Mouse (Mus musculus) embryonic facial prominence, embryonic 13.5 days (tissue): ENCODE results near the gene Lrit3. TPM values are rescaled to one million over a fixed set of nuclear protein-coding genes. Genes with fewer than 3 reads are reported as not detected.
A peak's percentile ranks its signal among the peaks of the same experiment; 100 is the strongest.
"Not testable (repeated sequence)": the region's sequence is repeated elsewhere in the genome, so short reads cannot be mapped to it uniquely, and the experiment has no call there.

Source experiments
- ATAC-seq: fragments of 200-750 bp; cut with Nextera tagmentation; 2 replicates; pipeline ENCODE4 v1.8.0; 2017; ENCODE audit warnings: low read depth; ENCODE audit not compliant: insufficient number of reproducible peaks, insufficient read depth, low FRiP score, low TSS enrichment
- H3K27ac ChIP-seq: fragments of 300-500 bp; sonication (generic); 2 replicates; pipeline ENCODE4 v1.5.1; 2015; ENCODE audit warnings: moderate library complexity, mild to moderate bottlenecking, inconsistent platforms
- H3K27me3 ChIP-seq: fragments of 300-500 bp; sonication (generic); 2 replicates; pipeline ENCODE4 v1.6.1; 2015; ENCODE audit warnings: mild to moderate bottlenecking, inconsistent platforms
- H3K36me3 ChIP-seq: fragments of 300-500 bp; sonication (generic); 2 replicates; pipeline ENCODE4 v1.6.1; 2015; ENCODE audit warnings: mild to moderate bottlenecking, inconsistent platforms
- H3K4me1 ChIP-seq: fragments of 300-500 bp; sonication (generic); 2 replicates; pipeline ENCODE4 v1.6.1; 2015; ENCODE audit warnings: inconsistent platforms
- H3K4me2 ChIP-seq: fragments of 300-500 bp; sonication (generic); 2 replicates; pipeline ENCODE4 v1.6.1; 2015; ENCODE audit warnings: moderate library complexity, mild to moderate bottlenecking, inconsistent platforms
- H3K4me3 ChIP-seq: fragments of 300-500 bp; sonication (generic); 2 replicates; pipeline ENCODE4 v1.5.1; 2015; ENCODE audit warnings: mild to moderate bottlenecking, inconsistent platforms
- H3K9ac ChIP-seq: fragments of 300-500 bp; sonication (generic); 2 replicates; pipeline ENCODE4 v1.6.1; 2015; ENCODE audit warnings: mild to moderate bottlenecking, inconsistent platforms
- H3K9me3 ChIP-seq: fragments of 300-500 bp; sonication (generic); 2 replicates; pipeline ENCODE4 v1.6.1; 2016; ENCODE audit warnings: inconsistent platforms
- WGBS: fragments of 180-500 bp; shearing (Covaris S2); methylation state at CpG from one replicate; pipeline ENCODE4 v1.1.7; 2015; ENCODE audit warnings: mixed read lengths; 5-methylcytosine and 5-hydroxymethylcytosine counted together
- polyA plus RNA-seq: library from polyadenylated mRNA; unstranded; fragments of >200 nt; fragmentation: Nextera tagmentation; extraction: Ambion mirVana; gene quantifications from 2 replicates; pipeline ENCODE4 v1.2.1, GENCODE M21; 2015

The Lrit3 gene
- polyA plus RNA-seq, 1 experiment from 2014 or later: not detected

GRCm38 (mm10) chr3:129766971-129767794 is 36.6 kb downstream of the Lrit3 start:
- Histone ChIP-seq H3K27me3 (0 out of 2 replicates have a peak, but pooled peaks cover 3% of the 10 kb centered on the region), H3K36me3 (no peaks in the 10 kb centered on the region), H3K27ac (no peak overlapping the region), H3K4me1 (no peaks in the 10 kb centered on the region), H3K9me3 (0 out of 2 replicates have a peak, but pooled peaks cover 6% of the 10 kb centered on the region), H3K4me3 (no peak overlapping the region), H3K4me2 (no peak overlapping the region), H3K9ac (no peak overlapping the region)
- 85% methylated on average over 10 of the region's 10 CpGs for WGBS
- no peak for ATAC-seq

GRCm38 (mm10) chr3:129766106-129766505 is 37.7 kb downstream of the Lrit3 start:
- WGBS: 81% methylated on average over 4 of the region's 4 CpGs

GRCm38 (mm10) chr3:129757599-129757998 is 46.2 kb downstream of the Lrit3 start:
- not testable (repeated sequence) for H3K9ac ChIP-seq, H3K27ac ChIP-seq, H3K4me3 ChIP-seq, H3K4me2 ChIP-seq, H3K4me1 ChIP-seq, H3K9me3 ChIP-seq, H3K36me3 ChIP-seq, ATAC-seq
- 75% methylated on average over 1 of the region's 1 CpGs for WGBS
- H3K27me3 ChIP-seq: peaks cover 36% of the 10 kb centered on the region

More at GRCm38 (mm10) chr3:129766106-129766505, 37.7 kb downstream of the Lrit3 start:
- H3K4me2 ChIP-seq: no peak overlapping the region
- no peaks in the 10 kb centered on the region for H3K36me3 ChIP-seq
- no peak for ATAC-seq
- H3K27me3 ChIP-seq: 0 out of 2 replicates have a peak, but pooled peaks cover 3% of the 10 kb centered on the region
- H3K4me3 ChIP-seq: no peak overlapping the region
- H3K9me3 ChIP-seq: 0 out of 2 replicates have a peak, but pooled peaks cover 6% of the 10 kb centered on the region
- no peak overlapping the region for H3K9ac ChIP-seq
- H3K27ac ChIP-seq: no peak overlapping the region
- no peaks in the 10 kb centered on the region for H3K4me1 ChIP-seq

GRCm38 (mm10) chr3:129754650-129755604 is 48.9 kb downstream of the Lrit3 start, which contains the start of gene Egf:
Gene Egf, minus strand, starts transcription at chr3:129755316.
- Histone ChIP-seq H3K27me3 (peaks cover 40% of the 10 kb centered on the region), H3K4me1 (peaks cover 7% of the 10 kb centered on the region; the same call in 1 of the 2 replicates), H3K36me3 (no peaks in the 10 kb centered on the region), H3K9ac (no peak within 1 kb of the TSS), H3K27ac (no peak within 1 kb of the TSS), H3K4me3 (peak within 1 kb of the TSS; percentile 20), H3K9me3 (peaks cover 5% of the 10 kb centered on the region; the same call in 1 of the 2 replicates), H3K4me2 (peak within 1 kb of the TSS; percentile 48)
- 5% methylated on average over 20 of the region's 20 CpGs for WGBS
- no peak for ATAC-seq

- WGBS: 53% methylated on average over 8 of the region's 8 CpGs
- no peak for ATAC-seq
- Histone ChIP-seq H3K4me1 (no peaks in the 10 kb centered on the region), H3K9me3 (no peaks in the 10 kb centered on the region), H3K27me3 (no peaks in the 10 kb centered on the region), H3K9ac (no peak overlapping the region), H3K4me3 (no peak overlapping the region), H3K36me3 (no peaks in the 10 kb centered on the region), H3K4me2 (no peak overlapping the region), H3K27ac (no peak overlapping the region)
Observed at GRCm38 (mm10) chr3:129744803-129745202, 59.0 kb downstream of the Lrit3 start.

GRCm38 (mm10) chr3:129742781-129743180 is 61.0 kb downstream of the Lrit3 start:
- no peak overlapping the region for H3K9ac ChIP-seq
- H3K27me3 ChIP-seq: no peaks in the 10 kb centered on the region
- no peaks in the 10 kb centered on the region for H3K4me1 ChIP-seq
- no peaks in the 10 kb centered on the region for H3K36me3 ChIP-seq
- no peaks in the 10 kb centered on the region for H3K9me3 ChIP-seq
- no peak for ATAC-seq
- WGBS: 73% methylated on average over 6 of the region's 6 CpGs
- no peak overlapping the region for H3K27ac ChIP-seq
- H3K4me3 ChIP-seq: no peak overlapping the region
- H3K4me2 ChIP-seq: no peak overlapping the region

GRCm38 (mm10) chr3:129738291-129739183 is 65.3 kb downstream of the Lrit3 start:
- Histone ChIP-seq H3K4me1 (no peaks in the 10 kb centered on the region), H3K9ac (no peak overlapping the region), H3K9me3 (no peaks in the 10 kb centered on the region), H3K27ac (no peak overlapping the region), H3K36me3 (no peaks in the 10 kb centered on the region), H3K27me3 (no peaks in the 10 kb centered on the region), H3K4me3 (no peak overlapping the region), H3K4me2 (no peak overlapping the region)
- 65% methylated on average over 16 of the region's 16 CpGs for WGBS
- ATAC-seq: no peak

Other genes starting within 250 kb of the Lrit3 start
- gene Egf, start 48.7 kb downstream of the Lrit3 start, polyA plus RNA-seq: 1.3 and 1.6 TPM in 2 replicates
- 0.23 and 0.38 TPM in 2 replicates for gene Rrh, start 18.6 kb upstream of the Lrit3 start, polyA plus RNA-seq
- 63.7 and 90.1 TPM in 2 replicates for gene Gar1, start 27.4 kb upstream of the Lrit3 start, polyA plus RNA-seq
- gene Cfi, start 31.9 kb upstream of the Lrit3 start, polyA plus RNA-seq: 0.11 and 3.2 TPM in 2 replicates
- gene Pla2g12a, start 74.6 kb upstream of the Lrit3 start, polyA plus RNA-seq: 25.4 and 32.5 TPM in 2 replicates
- 91.9 and 97.7 TPM in 2 replicates for gene Casp6, start 97.4 kb upstream of the Lrit3 start, polyA plus RNA-seq
- gene Mcub, start 166.2 kb upstream of the Lrit3 start, polyA plus RNA-seq: 4.2 and 4.7 TPM in 2 replicates